Mouse (Mus musculus) frontal cortex, adult (tissue): ENCODE data around the gene Bgn.
A peak's percentile ranks its signal among the peaks of the same experiment; 100 is the strongest.

ENCODE experiments used
- ATAC-seq: cut with Nextera tagmentation; 2 replicates; pipeline ENCODE4 v1.9.2; 2017; ENCODE audit warnings: mild to moderate bottlenecking, moderate library complexity, mixed read lengths; ENCODE audit not compliant: low TSS enrichment

Gene Bgn

GRCm38 (mm10) chrX:73483484-73483810, at the start of gene Bgn:
Gene Bgn (plus strand): TSS chrX:73483602.
- no peak for ATAC-seq

GRCm38 (mm10) chrX:73435252-73435651, 48.1 kb upstream of the Bgn start, which contains the start of gene Trex2:
Gene Trex2 (minus strand): TSS chrX:73435344.
- no peak for ATAC-seq

- peak; percentile 70 for ATAC-seq
Observed at GRCm38 (mm10) chrX:73441428-73441827, 42.0 kb upstream of the Bgn start.

GRCm38 (mm10) chrX:73451949-73452348, 31.5 kb upstream of the Bgn start:
- ATAC-seq = peak; percentile 83

- ATAC-seq = peak; percentile 100
Observed at GRCm38 (mm10) chrX:73458877-73459392, 24.5 kb upstream of the Bgn start, which contains the start of gene Haus7. Gene Haus7 (minus strand): TSS chrX:73459044.

GRCm38 (mm10) chrX:73460792-73461191, 22.6 kb upstream of the Bgn start:
- no peak for ATAC-seq

GRCm38 (mm10) chrX:73465483-73466186, 17.8 kb upstream of the Bgn start:
- ATAC-seq = peak; percentile 79

GRCm38 (mm10) chrX:73467446-73468241, 15.8 kb upstream of the Bgn start:
- no peak for ATAC-seq

GRCm38 (mm10) chrX:73468330-73468729, 15.1 kb upstream of the Bgn start:
- ATAC-seq = no peak

GRCm38 (mm10) chrX:73468752-73469151, 14.7 kb upstream of the Bgn start:
- no peak for ATAC-seq

GRCm38 (mm10) chrX:73471764-73472163, 11.6 kb upstream of the Bgn start:
- no peak for ATAC-seq

- no peak for ATAC-seq
Observed at GRCm38 (mm10) chrX:73474340-73475165, 8.8 kb upstream of the Bgn start.

GRCm38 (mm10) chrX:73475658-73476256, 7.6 kb upstream of the Bgn start:
- ATAC-seq = no peak

- ATAC-seq = no peak
Observed at GRCm38 (mm10) chrX:73476621-73477020, 6.8 kb upstream of the Bgn start.

GRCm38 (mm10) chrX:73477500-73477899, 5.9 kb upstream of the Bgn start:
- no peak for ATAC-seq

- no peak for ATAC-seq
Observed at GRCm38 (mm10) chrX:73479656-73480055, 3.7 kb upstream of the Bgn start.

- ATAC-seq = no peak
Observed at GRCm38 (mm10) chrX:73480334-73480733, 3.1 kb upstream of the Bgn start.

- no peak for ATAC-seq
Observed at GRCm38 (mm10) chrX:73482643-73483483, 539 bp upstream of the Bgn start.

- ATAC-seq = no peak
Observed at GRCm38 (mm10) chrX:73484076-73484475, 674 bp downstream of the Bgn start.

- ATAC-seq = no peak
Observed at GRCm38 (mm10) chrX:73484870-73485269, 1.5 kb downstream of the Bgn start.

- ATAC-seq = no peak
Observed at GRCm38 (mm10) chrX:73486920-73487319, 3.5 kb downstream of the Bgn start.
